Mouse (Mus musculus): Measurements from ENCODE around the gene Evx1. TPM values are rescaled to one million over a fixed set of nuclear protein-coding genes. Genes with fewer than 3 reads are reported as not detected.
"Not testable (repeated sequence)": the region's sequence is repeated elsewhere in the genome, so short reads cannot be mapped to it uniquely, and the experiment has no call there.

The Evx1 gene
- polyA plus RNA-seq, 1 experiment from 2014 or later: 3.8 TPM

DNA sequence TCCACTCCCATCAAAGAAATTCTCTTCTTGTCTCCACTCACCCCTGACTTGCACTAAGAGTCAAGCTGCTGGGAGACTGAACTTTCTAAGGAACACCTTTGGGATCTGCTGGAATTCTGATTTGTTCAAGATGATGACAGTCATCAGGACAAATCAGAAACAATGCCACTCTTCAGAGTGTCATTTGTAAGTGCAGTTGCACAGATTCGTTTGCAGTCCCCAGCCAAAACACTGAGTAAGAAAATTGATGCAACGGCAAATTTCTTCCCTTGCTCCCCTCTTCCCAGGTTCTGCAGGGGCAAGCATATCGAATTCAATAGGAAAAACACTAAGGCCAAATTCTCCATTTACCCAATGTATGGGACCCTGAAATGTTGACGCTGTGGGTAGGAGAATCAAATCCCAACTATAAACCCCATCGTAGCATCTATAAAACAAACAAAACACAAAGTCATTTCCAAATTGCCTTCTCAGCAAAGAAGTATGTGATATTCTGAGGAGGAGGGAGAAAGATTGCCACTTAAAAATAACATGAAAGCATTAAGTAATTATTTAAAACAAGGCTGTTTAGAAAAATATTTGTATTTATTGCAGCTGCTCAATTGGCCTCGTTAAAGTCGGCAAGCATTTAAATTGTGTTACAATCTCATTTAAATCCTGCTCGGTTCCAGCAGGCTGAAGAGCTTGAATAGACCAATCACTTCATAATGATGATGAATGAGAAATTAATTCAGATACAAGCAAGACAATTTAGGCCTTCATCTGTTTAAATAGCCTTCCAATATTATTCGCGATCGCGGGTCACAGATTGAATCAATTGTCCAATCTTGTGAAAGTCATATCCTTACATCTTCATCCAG is 7.9 kb downstream of the Evx1 start:
- no peak for ATAC-seq (ENCODE audit: insufficient number of reproducible peaks, low FRiP score, low TSS enrichment, low read depth)
- peak; percentile 59 for DNase-seq (ENCODE audit: low spot score)
- Histone ChIP-seq H3K27me3 (ENCODE audit: control insufficient read depth, insufficient read depth, low read length) (peaks cover 74% of the 10 kb centered on the region), H3K4me1 (ENCODE audit: control insufficient read depth, insufficient read depth, low read length) (peaks cover 22% of the 10 kb centered on the region), H3K9ac (ENCODE audit: low read length) (no peak overlapping the region), H3K9me3 (ENCODE audit: control insufficient read depth, low read length) (no peaks in the 10 kb centered on the region), H3K4me3 (ENCODE audit: low read depth, low read length) (no peak overlapping the region), H3K36me3 (ENCODE audit: control insufficient read depth, insufficient read depth, low read length) (no peaks in the 10 kb centered on the region), H3K27ac (replicated peaks; ENCODE audit: low read depth, low read length) (no peak overlapping the region), H3K4me2 (ENCODE audit: low read depth, severe bottlenecking) (no peak overlapping the region)
- WGBS: 4% methylated on average over 12 of the region's 12 CpGs

DNA sequence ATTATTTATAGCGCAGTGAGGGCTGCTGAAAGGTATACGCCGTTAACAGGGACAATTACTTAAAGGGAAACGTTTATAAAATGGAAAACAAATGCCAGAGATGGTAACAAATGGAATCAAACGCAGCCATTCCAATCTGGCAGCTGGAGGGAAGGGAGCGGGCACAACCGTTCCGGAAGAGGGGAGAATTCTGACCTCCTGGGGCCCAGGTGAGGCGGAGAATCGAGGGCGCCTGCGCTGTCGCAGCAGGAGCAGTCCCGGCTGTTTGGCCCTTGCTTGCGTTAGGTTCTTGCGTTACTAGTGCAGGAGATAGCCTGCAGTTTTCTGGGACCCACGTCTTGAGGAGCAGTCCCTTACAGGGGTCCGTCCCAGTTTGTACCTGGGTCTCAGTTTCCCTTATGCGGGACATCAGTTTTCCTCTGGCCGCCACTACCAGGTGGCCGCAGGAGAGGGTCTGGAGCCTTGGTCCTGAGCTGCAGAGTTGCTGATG is 8.6 kb downstream of the Evx1 start:
- Histone ChIP-seq H3K4me2 (ENCODE audit: low read depth, severe bottlenecking) (peak overlapping the region; percentile 24; the same call in 1 of the 2 replicates), H3K27me3 (ENCODE audit: control insufficient read depth, insufficient read depth, low read length) (peaks cover 67% of the 10 kb centered on the region), H3K9me3 (ENCODE audit: control insufficient read depth, low read length) (no peaks in the 10 kb centered on the region), H3K4me1 (ENCODE audit: control insufficient read depth, insufficient read depth, low read length) (peaks cover 15% of the 10 kb centered on the region), H3K27ac (replicated peaks; ENCODE audit: low read depth, low read length) (no peak overlapping the region), H3K9ac (ENCODE audit: low read length) (no peak overlapping the region), H3K36me3 (ENCODE audit: control insufficient read depth, insufficient read depth, low read length) (no peaks in the 10 kb centered on the region), H3K4me3 (ENCODE audit: low read depth, low read length) (no peak overlapping the region)
- under 1% methylated on average over 21 of the region's 21 CpGs for WGBS
- DNase-seq (ENCODE audit: low spot score) (peak; percentile 69), ATAC-seq (ENCODE audit: insufficient number of reproducible peaks, low FRiP score, low TSS enrichment, low read depth) (no peak)

DNA sequence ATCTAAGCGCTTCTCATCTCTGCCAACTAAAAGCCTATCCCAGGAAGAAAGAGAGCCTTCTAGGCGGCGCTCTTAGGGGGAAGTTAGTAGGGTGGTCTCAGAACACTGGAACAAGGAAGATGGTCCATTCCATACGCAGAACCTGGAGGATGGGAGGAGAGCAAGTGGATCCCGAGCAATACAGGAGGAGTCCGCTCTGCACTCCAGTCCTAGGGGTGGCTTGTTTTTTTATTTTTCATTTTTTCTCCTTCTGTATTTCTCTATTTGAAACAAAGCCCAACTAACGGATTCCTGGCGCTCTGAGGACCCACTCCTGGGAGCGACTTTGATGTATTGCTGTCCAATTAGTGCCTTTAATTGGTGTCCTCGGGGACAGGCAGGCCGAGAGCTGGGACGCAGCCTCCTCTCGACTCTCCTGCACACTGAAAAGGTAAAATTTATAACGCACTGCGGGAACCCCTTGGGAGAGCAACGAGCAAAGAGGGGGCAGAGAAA is 9.5 kb downstream of the Evx1 start:
- Histone ChIP-seq H3K27ac (replicated peaks; ENCODE audit: low read depth, low read length) (no peak overlapping the region), H3K9me3 (ENCODE audit: control insufficient read depth, low read length) (no peaks in the 10 kb centered on the region), H3K9ac (ENCODE audit: low read length) (no peak overlapping the region), H3K4me2 (ENCODE audit: low read depth, severe bottlenecking) (no peak overlapping the region), H3K4me3 (ENCODE audit: low read depth, low read length) (no peak overlapping the region), H3K27me3 (ENCODE audit: control insufficient read depth, insufficient read depth, low read length) (peaks cover 60% of the 10 kb centered on the region), H3K4me1 (ENCODE audit: control insufficient read depth, insufficient read depth, low read length) (peaks cover 14% of the 10 kb centered on the region), H3K36me3 (ENCODE audit: control insufficient read depth, insufficient read depth, low read length) (no peaks in the 10 kb centered on the region)
- ATAC-seq (ENCODE audit: insufficient number of reproducible peaks, low FRiP score, low TSS enrichment, low read depth): no peak
- DNase-seq (ENCODE audit: low spot score): peak; percentile 52
- 1% methylated on average over 16 of the region's 16 CpGs for WGBS

DNA sequence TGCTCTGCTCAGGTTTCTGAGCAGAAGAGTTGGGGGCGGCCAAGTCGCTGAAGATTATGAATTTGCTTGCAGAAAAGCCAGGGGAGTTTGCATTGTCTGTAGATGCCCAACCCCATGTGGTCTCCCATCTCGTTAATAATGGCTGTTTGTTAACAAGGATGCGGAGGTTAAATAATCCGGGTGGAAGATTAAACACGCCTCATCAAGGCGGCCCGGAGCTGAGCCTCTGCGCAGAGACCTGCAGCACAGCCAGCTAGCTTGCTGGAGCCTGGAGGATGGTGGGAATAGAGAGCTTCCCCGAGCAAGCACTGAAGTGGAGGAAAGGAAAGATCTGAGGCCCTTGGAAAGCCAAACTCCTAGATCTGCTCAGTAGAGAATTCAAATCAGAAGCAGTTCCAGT is 10.0 kb downstream of the Evx1 start:
- H3K4me2 ChIP-seq (ENCODE audit: low read depth, severe bottlenecking): no peak overlapping the region
- H3K4me3 ChIP-seq (ENCODE audit: low read depth, low read length): no peak overlapping the region
- H3K4me1 ChIP-seq (ENCODE audit: control insufficient read depth, insufficient read depth, low read length): peaks cover 14% of the 10 kb centered on the region
- H3K36me3 ChIP-seq (ENCODE audit: control insufficient read depth, insufficient read depth, low read length): no peaks in the 10 kb centered on the region
- DNase-seq (ENCODE audit: low spot score): peak; percentile 52
- no peak overlapping the region for H3K27ac ChIP-seq (replicated peaks; ENCODE audit: low read depth, low read length)
- no peaks in the 10 kb centered on the region for H3K9me3 ChIP-seq (ENCODE audit: control insufficient read depth, low read length)
- ATAC-seq (ENCODE audit: insufficient number of reproducible peaks, low FRiP score, low TSS enrichment, low read depth): no peak
- 3% methylated on average over 10 of the region's 10 CpGs for WGBS
- H3K27me3 ChIP-seq (ENCODE audit: control insufficient read depth, insufficient read depth, low read length): peaks cover 57% of the 10 kb centered on the region
- H3K9ac ChIP-seq (ENCODE audit: low read length): no peak overlapping the region

DNA sequence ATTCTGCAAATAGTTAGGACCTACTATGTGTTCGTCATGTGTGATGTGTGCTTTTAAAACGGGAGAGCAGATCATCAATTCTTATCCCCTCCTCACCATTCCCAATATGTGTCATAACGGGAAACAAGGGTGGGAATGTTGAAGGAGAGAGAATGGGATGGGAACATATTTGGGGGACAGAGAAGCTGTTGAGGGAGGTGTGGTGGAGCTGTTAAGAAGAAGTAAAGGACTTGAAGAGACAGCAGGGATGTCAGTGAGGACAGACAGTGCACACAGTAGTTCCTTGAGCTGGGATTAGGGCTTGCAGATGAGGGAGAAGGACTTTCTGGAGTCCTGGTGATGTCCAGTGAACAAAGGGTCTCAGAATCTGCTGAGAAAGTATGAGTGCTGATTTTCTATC is 10.8 kb downstream of the Evx1 start:
- H3K9ac ChIP-seq (ENCODE audit: low read length): no peak overlapping the region
- no peaks in the 10 kb centered on the region for H3K36me3 ChIP-seq (ENCODE audit: control insufficient read depth, insufficient read depth, low read length)
- WGBS: 61% methylated on average over 3 of the region's 3 CpGs
- no peak overlapping the region for H3K27ac ChIP-seq (replicated peaks; ENCODE audit: low read depth, low read length)
- no peak for ATAC-seq (ENCODE audit: insufficient number of reproducible peaks, low FRiP score, low TSS enrichment, low read depth)
- DNase-seq (ENCODE audit: low spot score): no peak
- H3K4me3 ChIP-seq (ENCODE audit: low read depth, low read length): no peak overlapping the region
- peaks cover 14% of the 10 kb centered on the region for H3K4me1 ChIP-seq (ENCODE audit: control insufficient read depth, insufficient read depth, low read length)
- H3K27me3 ChIP-seq (ENCODE audit: control insufficient read depth, insufficient read depth, low read length): peaks cover 50% of the 10 kb centered on the region
- H3K4me2 ChIP-seq (ENCODE audit: low read depth, severe bottlenecking): no peak overlapping the region
- no peaks in the 10 kb centered on the region for H3K9me3 ChIP-seq (ENCODE audit: control insufficient read depth, low read length)

DNA sequence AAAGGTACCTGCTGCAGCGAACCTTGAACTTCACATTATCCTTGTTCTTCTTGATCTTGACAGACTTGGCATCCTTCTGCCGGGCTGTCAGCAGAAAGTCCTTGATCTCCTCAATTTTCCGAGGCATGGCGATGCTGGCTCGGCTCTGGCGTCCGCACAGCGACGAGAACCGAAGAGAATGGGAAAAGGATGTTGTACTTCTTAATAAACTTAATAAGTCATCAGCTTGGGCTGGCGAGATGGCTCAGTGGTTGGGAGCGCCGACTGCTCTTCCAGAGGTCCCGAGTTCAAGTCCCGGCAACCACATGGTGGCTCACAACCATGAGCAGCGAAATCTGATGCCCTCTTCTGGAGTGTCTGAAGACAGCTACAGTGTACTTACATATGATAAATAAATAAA is 33.5 kb downstream of the Evx1 start:
- not testable (repeated sequence) for H3K27me3 ChIP-seq (ENCODE audit: control insufficient read depth, insufficient read depth, low read length); H3K4me1 ChIP-seq (ENCODE audit: control insufficient read depth, insufficient read depth, low read length); H3K36me3 ChIP-seq (ENCODE audit: control insufficient read depth, insufficient read depth, low read length); H3K4me3 ChIP-seq (ENCODE audit: low read depth, low read length); H3K9ac ChIP-seq (ENCODE audit: low read length); H3K27ac ChIP-seq (replicated peaks; ENCODE audit: low read depth, low read length); H3K4me2 ChIP-seq (ENCODE audit: low read depth, severe bottlenecking); ATAC-seq (ENCODE audit: insufficient number of reproducible peaks, low FRiP score, low TSS enrichment, low read depth); H3K9me3 ChIP-seq (ENCODE audit: control insufficient read depth, low read length); DNase-seq (ENCODE audit: low spot score)
- WGBS: 96% methylated on average over 16 of the region's 16 CpGs

DNA sequence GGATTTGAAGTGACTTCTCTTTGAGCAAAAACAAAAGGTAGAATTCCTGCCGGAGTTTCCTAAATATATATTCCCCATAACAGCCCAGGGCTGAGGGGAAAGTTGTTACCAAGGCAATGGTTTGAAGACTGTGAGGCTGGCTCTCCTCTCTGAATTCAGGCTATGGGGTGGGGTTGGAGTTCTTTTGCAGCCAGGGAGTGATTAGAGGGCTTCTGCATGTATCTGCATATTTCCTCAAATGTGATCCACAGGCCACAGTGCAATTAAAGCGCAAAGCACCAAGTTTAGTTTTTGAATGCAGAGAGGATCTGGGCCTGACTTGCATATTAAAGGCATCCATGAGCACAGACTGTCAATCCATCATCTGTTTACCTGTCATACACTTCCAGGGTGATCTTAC is 52.7 kb downstream of the Evx1 start:
- Histone ChIP-seq H3K4me2 (ENCODE audit: low read depth, severe bottlenecking) (no peak overlapping the region), H3K36me3 (ENCODE audit: control insufficient read depth, insufficient read depth, low read length) (no peaks in the 10 kb centered on the region), H3K27ac (replicated peaks; ENCODE audit: low read depth, low read length) (no peak overlapping the region), H3K4me1 (ENCODE audit: control insufficient read depth, insufficient read depth, low read length) (peaks cover 4% of the 10 kb centered on the region; the same call in 1 of the 2 replicates), H3K4me3 (ENCODE audit: low read depth, low read length) (no peak overlapping the region), H3K27me3 (ENCODE audit: control insufficient read depth, insufficient read depth, low read length) (peaks cover 15% of the 10 kb centered on the region), H3K9ac (ENCODE audit: low read length) (no peak overlapping the region), H3K9me3 (ENCODE audit: control insufficient read depth, low read length) (no peaks in the 10 kb centered on the region)
- ATAC-seq (ENCODE audit: insufficient number of reproducible peaks, low FRiP score, low TSS enrichment, low read depth) (no peak), DNase-seq (ENCODE audit: low spot score) (no peak)
- WGBS: 90% methylated on average over 2 of the region's 2 CpGs

DNA sequence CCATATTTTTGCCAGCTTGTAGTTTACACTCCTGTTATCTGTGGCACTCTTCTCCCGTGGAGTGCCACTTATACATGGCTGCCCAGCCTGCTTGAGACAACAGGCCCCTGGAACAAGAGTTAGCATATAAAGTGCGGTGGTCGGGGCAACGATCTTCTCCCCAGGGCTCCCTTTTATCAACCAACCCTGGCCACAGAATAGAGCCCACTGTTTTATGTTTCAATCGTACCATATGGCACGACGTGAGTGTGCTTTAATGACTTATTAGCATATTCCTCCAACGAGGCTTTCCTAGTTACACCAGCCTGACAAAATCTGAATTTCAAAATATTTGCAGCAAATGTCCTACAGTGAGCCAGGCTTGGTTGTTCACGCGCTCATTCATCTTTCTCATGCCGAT is 53.2 kb downstream of the Evx1 start:
- H3K4me2 ChIP-seq (ENCODE audit: low read depth, severe bottlenecking): no peak overlapping the region
- ATAC-seq (ENCODE audit: insufficient number of reproducible peaks, low FRiP score, low TSS enrichment, low read depth) (no peak), DNase-seq (ENCODE audit: low spot score) (no peak)
- H3K4me1 ChIP-seq (ENCODE audit: control insufficient read depth, insufficient read depth, low read length): peaks cover 4% of the 10 kb centered on the region; the same call in 1 of the 2 replicates
- H3K9ac ChIP-seq (ENCODE audit: low read length): no peak overlapping the region
- H3K4me3 ChIP-seq (ENCODE audit: low read depth, low read length): no peak overlapping the region
- 53% methylated on average over 11 of the region's 11 CpGs for WGBS
- no peak overlapping the region for H3K27ac ChIP-seq (replicated peaks; ENCODE audit: low read depth, low read length)
- no peaks in the 10 kb centered on the region for H3K9me3 ChIP-seq (ENCODE audit: control insufficient read depth, low read length)
- H3K27me3 ChIP-seq (ENCODE audit: control insufficient read depth, insufficient read depth, low read length): peaks cover 15% of the 10 kb centered on the region
- no peaks in the 10 kb centered on the region for H3K36me3 ChIP-seq (ENCODE audit: control insufficient read depth, insufficient read depth, low read length)
